Mouse (Mus musculus): ENCODE results near the gene Tmem161a. TPM values are rescaled to one million over a fixed set of nuclear protein-coding genes. Genes with fewer than 3 reads are reported as not detected.

Tmem161a gene
- polyA plus RNA-seq, 1 experiment from 2014 or later: 47.3 TPM

DNA sequence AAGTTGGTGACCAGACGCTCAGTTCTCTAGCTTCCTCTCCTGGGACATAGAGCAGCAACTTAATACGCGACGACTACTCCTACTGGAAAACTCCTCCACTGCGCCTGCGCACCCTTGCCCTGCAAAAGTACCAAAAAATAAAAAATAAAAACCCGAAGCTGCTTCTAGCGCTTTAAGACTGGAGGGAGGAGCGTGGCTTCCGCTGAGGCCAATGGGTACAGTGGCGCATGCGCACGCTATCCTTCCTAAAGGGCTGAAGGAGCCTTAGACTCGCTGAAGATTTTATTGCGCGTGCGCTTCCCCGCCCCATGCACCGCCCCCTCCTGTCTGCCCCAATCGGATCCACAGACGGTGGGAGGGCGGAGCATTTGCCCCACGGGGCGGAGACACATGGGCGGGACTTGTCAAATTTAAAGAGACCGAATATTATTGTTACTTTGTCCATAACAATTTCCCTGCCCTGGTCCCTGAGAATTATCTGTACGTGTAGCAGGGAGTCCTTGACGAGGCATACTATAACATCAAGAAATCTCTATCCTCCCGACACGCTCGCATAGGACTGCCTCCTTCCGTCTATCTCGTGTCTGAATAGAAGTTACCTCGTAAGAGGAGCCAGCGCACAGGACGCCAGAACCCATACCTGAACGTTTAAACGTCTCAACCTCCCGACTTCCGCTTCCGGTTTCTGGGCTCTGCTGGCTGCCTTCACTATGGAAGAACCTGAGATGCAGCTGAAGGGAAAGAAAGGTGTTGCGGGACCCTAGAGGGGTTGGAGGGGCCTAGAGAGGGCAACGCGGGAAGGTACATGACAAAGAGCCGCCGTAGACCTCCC lies 32.9 kb upstream of the Tmem161a start, which contains the start of the genes Rfxank, Borcs8 and Mef2b:
TSS of gene Rfxank (minus strand) at position 129 of the 832 bp plus-strand sequence.
TSS of gene Borcs8 (plus strand) at position 474 of the 832 bp plus-strand sequence.
TSS of gene Mef2b (plus strand) at position 686 of the 832 bp plus-strand sequence.
- ATAC-seq (ENCODE audit: low FRiP score, low read depth): peak; percentile 96
- Histone ChIP-seq H3K9ac (peak within 1 kb of the TSS; percentile 85), H3K27ac (replicated peaks) (peak within 1 kb of the TSS; percentile 87), H3K36me3 (peaks cover 33% of the 10 kb centered on the region), H3K4me1 (replicated peaks) (peaks cover 26% of the 10 kb centered on the region), H3K4me3 (peak within 1 kb of the TSS; percentile 82), H3K9me3 (no peaks in the 10 kb centered on the region), H3K27me3 (no peaks in the 10 kb centered on the region), H3K4me2 (peak within 1 kb of the TSS; percentile 74)
- WGBS: under 1% methylated on average over 46 of the region's 46 CpGs

DNA sequence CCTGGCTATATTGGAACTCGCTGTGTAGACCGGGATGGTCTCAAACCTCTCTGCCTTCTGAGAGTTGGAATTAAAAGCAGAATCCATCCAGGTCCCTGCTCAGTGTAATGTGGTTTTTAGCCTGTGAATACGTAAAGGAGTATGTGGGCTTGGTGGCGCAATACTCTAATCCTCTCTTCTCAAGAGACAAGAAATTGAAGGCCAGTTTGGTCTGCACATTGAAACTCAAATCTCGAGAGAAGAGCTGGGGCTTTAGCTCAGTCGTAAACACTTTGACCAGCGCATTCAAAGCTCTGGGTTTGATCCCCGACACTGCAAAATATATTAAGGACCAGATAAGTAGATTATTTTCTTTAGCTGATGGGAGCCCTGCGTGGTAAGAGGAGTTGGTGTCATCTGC lies 32.2 kb upstream of the Tmem161a start:
- Histone ChIP-seq H3K9ac (peak overlapping the region; percentile 85), H3K9me3 (no peaks in the 10 kb centered on the region), H3K27ac (replicated peaks) (peak overlapping the region; percentile 87), H3K36me3 (peaks cover 32% of the 10 kb centered on the region), H3K4me2 (peak overlapping the region; percentile 74), H3K4me1 (replicated peaks) (peaks cover 26% of the 10 kb centered on the region), H3K4me3 (peak overlapping the region; percentile 82), H3K27me3 (no peaks in the 10 kb centered on the region)
- WGBS: 13% methylated on average over 9 of the region's 9 CpGs
- no peak for ATAC-seq (ENCODE audit: low FRiP score, low read depth)

DNA sequence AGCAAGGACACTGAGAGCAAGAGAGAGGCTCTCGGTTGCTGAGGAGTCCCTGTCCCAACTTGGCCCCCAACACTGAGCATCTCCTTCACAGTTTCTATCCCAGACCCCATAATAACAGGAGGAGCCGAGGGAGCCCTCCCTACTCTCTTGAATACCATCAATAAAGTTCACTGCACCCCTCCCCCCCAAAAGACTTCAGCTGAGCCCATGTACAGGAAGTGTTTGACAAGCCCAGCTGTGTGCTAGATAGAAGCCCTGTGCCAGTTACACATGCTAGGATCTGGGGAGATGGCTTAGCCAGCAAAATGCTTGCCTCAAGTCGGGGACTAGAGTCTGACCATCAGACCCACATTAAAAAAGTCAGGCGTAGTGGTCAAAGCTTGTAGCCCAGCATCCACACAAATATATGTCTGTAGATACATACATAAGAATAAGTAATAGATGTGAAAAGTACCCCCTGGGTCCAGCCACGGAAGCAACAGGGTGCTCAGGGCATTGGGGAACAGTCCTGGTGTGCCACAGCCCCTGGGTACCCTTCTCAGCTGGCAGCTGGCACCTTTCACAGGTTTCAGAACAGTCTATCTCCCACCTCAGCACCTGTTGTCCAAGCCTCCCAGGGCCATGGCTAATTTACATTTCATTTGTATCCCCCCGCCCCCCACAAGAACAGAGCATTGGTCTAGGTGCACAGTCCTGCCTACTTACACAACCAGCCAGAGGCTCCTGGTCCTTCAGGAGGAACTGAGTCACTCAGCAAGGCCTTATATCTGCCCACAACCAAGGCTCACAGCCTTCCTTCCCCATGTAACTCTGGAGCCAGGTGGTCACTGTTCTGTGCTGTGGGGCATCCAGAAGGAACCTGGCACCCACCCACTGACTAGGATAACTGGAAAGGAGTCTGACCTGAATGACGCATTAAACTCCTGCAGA lies 24.2 kb upstream of the Tmem161a start:
- peaks cover 8% of the 10 kb centered on the region; the same call in 1 of the 2 replicates for H3K4me1 ChIP-seq (replicated peaks)
- no peak overlapping the region for H3K4me3 ChIP-seq
- H3K9ac ChIP-seq: no peak overlapping the region
- 86% methylated on average over 7 of the region's 7 CpGs for WGBS
- no peak overlapping the region for H3K4me2 ChIP-seq
- no peak overlapping the region for H3K27ac ChIP-seq (replicated peaks)
- H3K9me3 ChIP-seq: no peaks in the 10 kb centered on the region
- ATAC-seq (ENCODE audit: low FRiP score, low read depth): no peak
- H3K27me3 ChIP-seq: 0 out of 2 replicates have a peak, but pooled peaks cover 2% of the 10 kb centered on the region
- peaks cover 33% of the 10 kb centered on the region for H3K36me3 ChIP-seq

DNA sequence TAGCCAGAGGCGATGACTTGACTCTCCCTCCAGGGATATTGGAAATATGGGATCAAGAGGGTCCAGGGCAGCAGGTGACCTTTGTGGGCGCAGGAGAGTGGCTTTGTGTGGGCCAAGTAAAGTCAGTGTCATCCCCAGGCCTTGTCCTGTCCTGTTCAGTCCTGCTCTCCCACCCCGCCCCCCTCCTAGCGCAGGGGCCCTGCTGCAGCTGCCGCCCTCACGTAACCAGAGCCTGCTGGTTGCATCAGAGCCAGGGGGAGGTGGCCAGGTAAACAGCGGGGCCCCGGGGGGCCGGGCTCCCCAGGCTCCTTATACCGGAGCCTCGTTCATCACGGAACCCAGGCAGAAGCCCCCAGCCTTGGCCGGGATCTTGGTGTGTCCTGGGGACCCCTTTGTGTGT lies 22.0 kb upstream of the Tmem161a start:
- H3K4me1 ChIP-seq (replicated peaks): peaks cover 8% of the 10 kb centered on the region; the same call in 1 of the 2 replicates
- ATAC-seq (ENCODE audit: low FRiP score, low read depth): no peak
- H3K9me3 ChIP-seq: no peaks in the 10 kb centered on the region
- peaks cover 20% of the 10 kb centered on the region for H3K36me3 ChIP-seq
- H3K27ac ChIP-seq (replicated peaks): no peak overlapping the region
- 0 out of 2 replicates have a peak, but pooled peaks cover 5% of the 10 kb centered on the region for H3K27me3 ChIP-seq
- no peak overlapping the region for H3K4me3 ChIP-seq
- H3K4me2 ChIP-seq: no peak overlapping the region
- H3K9ac ChIP-seq: no peak overlapping the region
- 24% methylated on average over 13 of the region's 13 CpGs for WGBS

DNA sequence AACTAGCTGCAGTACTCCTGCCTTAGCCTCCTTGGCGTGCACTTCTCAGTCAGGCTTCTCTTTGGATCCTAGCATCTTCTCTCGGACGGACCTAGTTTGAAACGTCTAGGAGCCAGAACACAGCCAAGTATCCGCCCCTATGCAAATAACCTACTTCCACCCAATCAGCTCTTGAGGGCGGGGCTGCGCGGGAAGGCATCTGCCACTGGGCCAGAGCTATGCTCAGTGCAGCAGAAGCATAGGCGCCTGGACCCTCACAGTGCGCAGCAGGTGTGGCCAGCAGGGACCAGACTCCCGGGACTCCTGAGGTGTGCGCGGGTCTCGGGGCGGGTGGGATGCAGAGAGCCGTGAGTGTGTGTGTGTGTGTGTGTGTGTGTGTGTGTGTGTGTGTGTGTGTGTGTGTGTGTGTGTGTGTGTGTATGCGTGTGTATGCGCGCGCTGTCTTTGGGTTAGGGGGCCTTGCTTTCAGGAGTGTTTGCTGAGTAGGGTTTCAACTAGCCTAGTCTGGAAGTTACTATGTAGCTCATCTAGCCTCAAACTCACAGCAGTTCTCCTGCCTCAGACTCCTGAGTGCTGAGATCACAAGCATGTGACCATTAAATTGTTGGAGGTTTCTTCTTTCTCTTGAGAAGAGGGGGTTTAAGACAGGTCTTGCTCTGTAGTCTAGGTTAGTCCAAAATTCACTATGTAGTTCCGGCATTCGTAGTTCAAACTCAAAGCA lies 19.5 kb upstream of the Tmem161a start:
- WGBS: 13% methylated on average over 22 of the region's 22 CpGs
- no peak overlapping the region for H3K9ac ChIP-seq
- no peak overlapping the region for H3K4me3 ChIP-seq
- ATAC-seq (ENCODE audit: low FRiP score, low read depth): peak; percentile 90
- peaks cover 8% of the 10 kb centered on the region; the same call in 1 of the 2 replicates for H3K4me1 ChIP-seq (replicated peaks)
- H3K4me2 ChIP-seq: peak overlapping the region; percentile 49
- H3K27ac ChIP-seq (replicated peaks): no peak overlapping the region
- no peaks in the 10 kb centered on the region for H3K9me3 ChIP-seq
- H3K27me3 ChIP-seq: 0 out of 2 replicates have a peak, but pooled peaks cover 5% of the 10 kb centered on the region
- no peaks in the 10 kb centered on the region for H3K36me3 ChIP-seq

DNA sequence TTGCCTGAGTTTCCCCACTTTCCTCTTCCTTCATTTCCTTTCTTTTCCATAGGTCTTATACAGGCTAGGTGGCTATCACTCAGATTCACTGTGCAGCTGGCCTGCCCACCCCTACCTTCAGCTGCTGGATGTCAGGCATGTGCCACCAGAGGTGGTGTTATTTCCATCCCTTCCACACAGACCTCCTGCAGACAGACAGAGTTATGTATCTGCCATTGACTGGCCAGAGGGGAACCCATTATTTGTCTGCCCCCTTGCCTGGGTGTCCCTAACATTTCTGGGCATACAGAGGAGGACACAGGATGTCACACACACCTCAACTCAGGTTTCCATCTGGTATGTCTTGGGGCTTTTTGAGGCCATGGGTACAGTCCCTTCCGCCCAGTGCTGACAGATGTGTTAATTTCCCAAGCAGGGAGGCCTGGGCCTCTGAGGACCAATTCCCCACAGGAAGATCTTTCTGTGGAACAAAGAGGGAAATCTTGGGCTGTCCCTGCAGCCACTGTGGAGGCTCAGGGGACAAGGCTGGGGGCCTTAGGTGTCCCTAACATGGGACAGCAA lies 14.8 kb upstream of the Tmem161a start:
- H3K4me3 ChIP-seq: no peak overlapping the region
- H3K9ac ChIP-seq: no peak overlapping the region
- WGBS: 83% methylated on average over 1 of the region's 1 CpGs
- no peaks in the 10 kb centered on the region for H3K36me3 ChIP-seq
- H3K4me1 ChIP-seq (replicated peaks): peaks cover 16% of the 10 kb centered on the region
- H3K27ac ChIP-seq (replicated peaks): no peak overlapping the region
- no peak for ATAC-seq (ENCODE audit: low FRiP score, low read depth)
- H3K4me2 ChIP-seq: no peak overlapping the region
- 0 out of 2 replicates have a peak, but pooled peaks cover 2% of the 10 kb centered on the region for H3K27me3 ChIP-seq
- H3K9me3 ChIP-seq: no peaks in the 10 kb centered on the region

DNA sequence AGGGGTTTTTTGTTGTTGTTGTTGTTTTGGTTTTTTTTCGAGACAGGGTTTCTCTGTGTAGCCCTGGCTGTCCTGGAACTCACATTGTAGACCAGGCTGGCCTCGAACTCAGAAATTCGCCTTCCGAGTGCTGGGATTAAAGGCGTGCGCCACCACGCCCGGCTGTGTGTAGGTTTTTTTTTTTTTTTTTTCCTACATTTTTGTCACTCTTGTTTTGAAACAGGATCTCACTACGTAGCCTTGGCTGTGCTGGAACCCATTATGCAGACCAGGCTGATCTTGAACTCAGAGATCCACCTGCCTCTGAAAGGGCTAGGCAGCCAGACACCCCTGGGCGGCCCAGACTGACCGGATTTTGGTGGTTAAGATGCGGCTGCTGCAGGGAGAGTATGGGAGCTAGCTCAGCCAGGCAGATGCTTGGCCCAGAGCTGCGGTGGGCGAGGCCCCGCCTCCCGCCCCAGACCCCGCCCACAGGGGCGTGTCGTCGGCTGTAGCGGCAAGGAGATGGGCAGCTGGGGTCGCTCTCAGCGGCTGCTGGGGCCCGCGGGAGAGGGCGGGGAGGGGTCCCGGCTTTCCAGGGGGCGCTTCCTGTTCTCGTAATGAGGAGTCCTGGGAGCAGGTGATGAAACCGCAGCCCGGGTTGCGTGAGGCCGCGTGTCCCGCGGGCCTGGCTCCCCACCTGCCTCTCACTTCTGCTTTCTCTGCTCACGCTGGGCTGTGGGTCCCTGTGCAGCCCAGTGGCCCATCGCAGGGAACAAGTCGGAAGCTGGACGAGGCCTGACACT lies 13.9 kb upstream of the Tmem161a start:
- ATAC-seq (ENCODE audit: low FRiP score, low read depth): peak; percentile 95
- peak overlapping the region; percentile 11; the same call in 1 of the 2 replicates for H3K27ac ChIP-seq (replicated peaks)
- peak overlapping the region; percentile 50 for H3K4me3 ChIP-seq
- peaks cover 12% of the 10 kb centered on the region for H3K4me1 ChIP-seq (replicated peaks)
- H3K4me2 ChIP-seq: peak overlapping the region; percentile 79
- 16% methylated on average over 32 of the region's 40 CpGs for WGBS
- H3K9me3 ChIP-seq: no peaks in the 10 kb centered on the region
- no peaks in the 10 kb centered on the region for H3K36me3 ChIP-seq
- H3K27me3 ChIP-seq: 0 out of 2 replicates have a peak, but pooled peaks cover 2% of the 10 kb centered on the region
- peak overlapping the region; percentile 59 for H3K9ac ChIP-seq

DNA sequence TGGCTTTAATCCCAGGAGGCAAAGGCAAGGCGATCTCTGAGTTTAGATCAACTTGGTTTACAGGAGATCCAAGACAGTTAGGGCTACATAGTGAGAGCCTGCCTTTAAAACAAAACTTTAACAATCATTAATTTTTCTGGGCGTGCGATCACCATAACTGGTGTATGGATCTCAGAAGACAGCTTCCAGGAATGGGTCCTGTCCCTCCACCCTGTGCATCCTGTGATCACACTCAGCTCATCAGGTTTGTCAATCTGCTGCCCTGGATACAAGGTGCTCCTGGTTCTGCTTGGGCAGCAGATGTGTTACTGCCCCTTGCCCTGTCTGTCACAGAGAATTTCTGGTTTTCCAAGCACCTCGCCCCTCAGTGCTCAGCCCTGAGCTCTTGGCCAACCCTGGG lies 12.9 kb upstream of the Tmem161a start:
- H3K4me1 ChIP-seq (replicated peaks): peaks cover 12% of the 10 kb centered on the region
- no peak for ATAC-seq (ENCODE audit: low FRiP score, low read depth)
- 83% methylated on average over 4 of the region's 4 CpGs for WGBS
- no peak overlapping the region for H3K4me3 ChIP-seq
- H3K27ac ChIP-seq (replicated peaks): no peak overlapping the region
- H3K4me2 ChIP-seq: peak overlapping the region; percentile 79
- 0 out of 2 replicates have a peak overlapping the region, but pooled peaks have one; percentile 59 for H3K9ac ChIP-seq
- no peaks in the 10 kb centered on the region for H3K27me3 ChIP-seq
- H3K9me3 ChIP-seq: no peaks in the 10 kb centered on the region
- H3K36me3 ChIP-seq: no peaks in the 10 kb centered on the region

DNA sequence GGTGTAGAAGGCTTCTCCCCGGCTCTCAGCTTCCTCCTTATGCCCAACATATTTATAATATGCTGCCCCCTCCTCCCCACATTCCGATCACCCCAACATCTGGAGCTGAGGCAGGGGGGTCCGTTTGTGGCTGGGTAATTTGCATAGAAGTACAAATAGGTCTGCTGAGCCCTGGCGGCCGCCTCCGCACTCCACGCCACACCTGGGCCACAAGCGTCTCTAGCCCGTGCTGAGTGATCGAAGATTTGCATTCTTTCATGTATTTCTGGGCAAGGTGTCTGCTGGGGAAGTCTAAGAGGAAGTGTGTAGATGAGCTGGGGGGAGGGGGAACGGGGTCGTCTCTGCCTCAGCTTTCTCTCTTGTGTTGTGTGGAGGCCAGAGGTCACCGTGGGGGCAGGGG lies 12.1 kb upstream of the Tmem161a start:
- H3K9me3 ChIP-seq: no peaks in the 10 kb centered on the region
- no peak for ATAC-seq (ENCODE audit: low FRiP score, low read depth)
- no peaks in the 10 kb centered on the region; the same call in 1 of the 2 replicates for H3K27me3 ChIP-seq
- H3K4me3 ChIP-seq: no peak overlapping the region
- no peak overlapping the region for H3K4me2 ChIP-seq
- 62% methylated on average over 13 of the region's 13 CpGs for WGBS
- no peaks in the 10 kb centered on the region for H3K36me3 ChIP-seq
- no peak overlapping the region for H3K9ac ChIP-seq
- H3K4me1 ChIP-seq (replicated peaks): peaks cover 12% of the 10 kb centered on the region
- H3K27ac ChIP-seq (replicated peaks): no peak overlapping the region

DNA sequence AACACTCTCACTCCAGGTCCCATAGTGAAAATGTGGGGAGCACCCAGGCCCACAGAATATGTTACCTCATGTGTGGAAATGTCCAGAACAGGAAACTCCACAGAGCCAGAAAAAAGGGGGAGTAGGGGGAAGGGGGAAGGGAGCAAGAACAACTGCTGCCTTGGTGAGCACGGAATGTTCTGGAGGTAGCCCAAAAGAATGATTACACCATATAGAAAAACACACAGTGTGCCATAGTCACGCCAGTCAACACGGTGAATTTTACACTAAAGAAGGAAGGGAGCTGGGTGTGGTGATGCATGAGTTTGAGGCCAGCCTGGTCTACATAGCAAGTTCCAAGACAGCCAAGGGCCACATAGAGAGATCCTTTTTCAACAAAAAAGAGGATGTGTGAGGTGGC lies 8.8 kb upstream of the Tmem161a start:
- Histone ChIP-seq H3K9me3 (no peaks in the 10 kb centered on the region), H3K9ac (no peak overlapping the region), H3K27ac (replicated peaks) (no peak overlapping the region), H3K4me2 (no peak overlapping the region), H3K27me3 (peaks cover 13% of the 10 kb centered on the region; the same call in 1 of the 2 replicates), H3K4me3 (no peak overlapping the region), H3K36me3 (no peaks in the 10 kb centered on the region), H3K4me1 (replicated peaks) (peaks cover 17% of the 10 kb centered on the region)
- no peak for ATAC-seq (ENCODE audit: low FRiP score, low read depth)
- 86% methylated on average over 3 of the region's 3 CpGs for WGBS
